Mouse (Mus musculus) hindbrain, embryonic 14.5 days (tissue): Measurements from ENCODE around the gene Trpc6. TPM values are rescaled to one million over a fixed set of nuclear protein-coding genes. Genes with fewer than 3 reads are reported as not detected.

Source experiments
- ATAC-seq: fragments of 200-750 bp; cut with Nextera tagmentation; 2 replicates; pipeline ENCODE4 v1.8.0; 2017; ENCODE audit warnings: moderate number of reproducible peaks, mild to moderate bottlenecking, moderate TSS enrichment, moderate library complexity; ENCODE audit not compliant: low FRiP score
- DNase-seq: peaks from one replicate; pipeline ENCODE4 v3.0.0-alpha.2; 2015; ENCODE audit warnings: low spot score
- H3K27ac ChIP-seq: fragments of 300-500 bp; sonication (generic); 2 replicates; pipeline ENCODE4 v1.5.1; 2014; ENCODE audit warnings: mild to moderate bottlenecking, moderate library complexity
- H3K27me3 ChIP-seq: fragments of 300-500 bp; sonication (generic); 2 replicates; pipeline ENCODE4 v1.6.1; 2014; ENCODE audit warnings: mild to moderate bottlenecking, low read length, mixed read lengths; ENCODE audit not compliant: control insufficient read depth, insufficient read depth
- H3K36me3 ChIP-seq: fragments of 300-500 bp; sonication (generic); replicated peaks from 2 replicates; pipeline ENCODE4 v1.6.1; 2014; ENCODE audit not compliant: control insufficient read depth, insufficient read depth
- H3K4me1 ChIP-seq: fragments of 300-500 bp; sonication (generic); replicated peaks from 2 replicates; pipeline ENCODE4 v1.6.1; 2014; ENCODE audit warnings: antibody characterized with exemption, low read length, mixed read lengths; ENCODE audit not compliant: control insufficient read depth, insufficient read depth
- H3K4me2 ChIP-seq: fragments of 300-500 bp; sonication (generic); replicated peaks from 2 replicates; pipeline ENCODE4 v1.6.1; 2014; ENCODE audit warnings: mild to moderate bottlenecking, moderate library complexity
- H3K4me3 ChIP-seq: fragments of 300-500 bp; sonication (generic); replicated peaks from 2 replicates; pipeline ENCODE4 v1.5.1; 2014; ENCODE audit warnings: mild to moderate bottlenecking, low read length
- H3K9ac ChIP-seq: fragments of 300-500 bp; sonication (generic); 2 replicates; pipeline ENCODE4 v1.6.1; 2014
- H3K9me3 ChIP-seq: fragments of 300-500 bp; sonication (generic); 2 replicates; pipeline ENCODE4 v1.6.1; 2016; ENCODE audit warnings: low read length; ENCODE audit not compliant: control insufficient read depth
- WGBS: fragments of 180-500 bp; shearing (Covaris S2); extraction: QIAGEN DNeasy Blood & Tissue Kit; methylation state at CpG from one replicate; pipeline ENCODE4 v1.1.7; 2014; 5-methylcytosine and 5-hydroxymethylcytosine counted together
- polyA plus RNA-seq: library from polyadenylated mRNA; unstranded; fragments of >200 nt; fragmentation: Nextera tagmentation; extraction: Ambion mirVana; gene quantifications from 2 replicates; pipeline ENCODE4 v1.2.1, GENCODE M21; 2014

The Trpc6 gene
- polyA plus RNA-seq, 1 experiment from 2014 or later: 0.67 TPM

GRCm38 (mm10) chr9:8729056-8729455, 185.1 kb downstream of the Trpc6 start:
- WGBS: 88% methylated on average over 3 of the region's 3 CpGs
- no peak for ATAC-seq

More at GRCm38 (mm10) chr9:8729056-8729455, 185.1 kb downstream of the Trpc6 start:
- Histone ChIP-seq H3K4me2 (no peak overlapping the region), H3K4me3 (no peak overlapping the region), H3K27me3 (no peaks in the 10 kb centered on the region), H3K4me1 (no peaks in the 10 kb centered on the region), H3K27ac (no peak overlapping the region), H3K9me3 (no peaks in the 10 kb centered on the region), H3K36me3 (no peaks in the 10 kb centered on the region), H3K9ac (no peak overlapping the region)
- no peak for DNase-seq
